Mouse (Mus musculus): ENCODE results near the gene Tm9sf1. TPM values are rescaled to one million over a fixed set of nuclear protein-coding genes. Genes with fewer than 3 reads are reported as not detected.

The Tm9sf1 gene
- total and polyA plus RNA-seq, 2 experiments from 2014 or later: 55.3 to 59.7 TPM

DNA sequence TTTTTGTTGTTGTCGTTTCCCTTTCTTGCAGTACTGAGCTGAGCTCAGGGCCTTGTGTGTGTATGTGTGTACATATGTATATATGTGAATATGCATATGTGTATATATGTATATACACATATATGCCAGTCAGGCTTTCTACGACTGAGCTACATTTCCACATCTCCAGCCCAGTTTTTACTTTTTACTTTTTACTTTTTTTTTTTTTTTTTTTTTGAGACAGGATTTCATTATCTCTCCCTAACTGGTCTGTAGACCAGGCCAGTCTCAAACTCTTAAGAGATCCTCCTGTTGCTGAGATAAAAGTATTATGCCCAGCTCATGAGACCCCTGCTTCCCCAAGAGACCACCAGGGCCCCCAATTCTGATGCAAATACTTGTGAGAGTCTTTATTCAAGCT is 26.8 kb downstream of the Tm9sf1 start:
- no peak overlapping the region for H3K4me2 ChIP-seq (ENCODE audit: low read depth, low read length)
- H3K4me3 ChIP-seq (ENCODE audit: low read length): no peak overlapping the region
- no peaks in the 10 kb centered on the region for H3K4me1 ChIP-seq (ENCODE audit: insufficient read depth, low read length)
- TF ChIP-seq CTCF (IDR thresholded peaks at IDR 0.05; ENCODE audit: low read depth): no peak
- no peak for DNase-seq (ENCODE audit: low spot score)
- H3K36me3 ChIP-seq (ENCODE audit: insufficient read depth, low read length): no peaks in the 10 kb centered on the region
- ATAC-seq: no peak
- H3K27ac ChIP-seq: no peak overlapping the region
- no peaks in the 10 kb centered on the region for H3K27me3 ChIP-seq (ENCODE audit: insufficient read depth, low read length)
- no peak overlapping the region for H3K9ac ChIP-seq (replicated peaks; ENCODE audit: low read length)
- no peaks in the 10 kb centered on the region for H3K9me3 ChIP-seq (ENCODE audit: low read length)
- WGBS: 80% methylated on average over 2 of the region's 2 CpGs

GRCm38 (mm10) chr14:55615876-55616275 is 27.7 kb downstream of the Tm9sf1 start:
- H3K4me2 ChIP-seq (ENCODE audit: low read depth, low read length): no peak overlapping the region
- no peaks in the 10 kb centered on the region for H3K27me3 ChIP-seq (ENCODE audit: insufficient read depth, low read length)
- H3K4me3 ChIP-seq (ENCODE audit: low read length): no peak overlapping the region
- no peaks in the 10 kb centered on the region for H3K36me3 ChIP-seq (ENCODE audit: insufficient read depth, low read length)
- WGBS: 42% methylated on average over 2 of the region's 2 CpGs
- H3K27ac ChIP-seq: no peak overlapping the region
- ATAC-seq (no peak), DNase-seq (ENCODE audit: low spot score) (no peak)
- no peaks in the 10 kb centered on the region for H3K9me3 ChIP-seq (ENCODE audit: low read length)
- no peak overlapping the region for H3K9ac ChIP-seq (replicated peaks; ENCODE audit: low read length)
- no peaks in the 10 kb centered on the region for H3K4me1 ChIP-seq (ENCODE audit: insufficient read depth, low read length)
- TF ChIP-seq CTCF (IDR thresholded peaks at IDR 0.05; ENCODE audit: low read depth): no peak

DNA sequence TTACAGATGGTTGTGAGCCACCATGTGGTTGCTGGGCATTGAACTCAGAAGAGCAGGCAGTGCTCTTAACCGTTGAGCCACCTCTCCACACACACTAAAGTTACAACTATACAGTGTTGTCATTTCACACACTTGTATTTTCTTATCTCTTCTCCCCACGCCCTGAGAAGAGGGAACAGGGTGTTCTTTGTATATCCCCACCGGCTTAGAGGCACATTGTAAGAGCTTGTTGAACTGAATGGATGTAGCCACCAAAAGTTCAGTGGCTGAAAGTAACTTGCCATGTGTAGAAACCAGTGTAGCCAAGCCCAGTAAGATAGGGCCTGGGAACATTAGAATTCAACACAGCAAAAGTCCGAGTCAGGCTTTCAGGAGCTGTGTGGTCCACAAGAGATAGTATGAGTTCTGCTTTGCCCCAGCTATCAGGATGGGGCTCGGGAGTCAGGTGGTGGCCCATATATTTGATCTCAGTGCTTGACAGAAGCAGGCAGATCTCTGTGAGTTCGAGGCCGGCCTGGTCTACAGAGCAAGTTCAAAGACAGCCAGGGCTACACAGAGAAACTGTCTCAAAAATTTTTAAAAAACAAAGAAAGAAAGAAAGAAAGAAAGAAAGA is 28.9 kb downstream of the Tm9sf1 start:
- peaks cover 3% of the 10 kb centered on the region; the same call in 1 of the 2 replicates for H3K36me3 ChIP-seq (ENCODE audit: insufficient read depth, low read length)
- ATAC-seq (no peak), DNase-seq (ENCODE audit: low spot score) (no peak)
- no peaks in the 10 kb centered on the region for H3K9me3 ChIP-seq (ENCODE audit: low read length)
- H3K9ac ChIP-seq (replicated peaks; ENCODE audit: low read length): no peak overlapping the region
- no peak overlapping the region for H3K27ac ChIP-seq
- H3K4me2 ChIP-seq (ENCODE audit: low read depth, low read length): no peak overlapping the region
- TF ChIP-seq CTCF (IDR thresholded peaks at IDR 0.05; ENCODE audit: low read depth): no peak
- no peak overlapping the region for H3K4me3 ChIP-seq (ENCODE audit: low read length)
- WGBS: 78% methylated on average over 7 of the region's 7 CpGs
- no peaks in the 10 kb centered on the region for H3K4me1 ChIP-seq (ENCODE audit: insufficient read depth, low read length)
- H3K27me3 ChIP-seq (ENCODE audit: insufficient read depth, low read length): no peaks in the 10 kb centered on the region

GRCm38 (mm10) chr14:55613346-55613745 is 30.3 kb downstream of the Tm9sf1 start:
- no peak for TF ChIP-seq CTCF (IDR thresholded peaks at IDR 0.05; ENCODE audit: low read depth)
- H3K4me1 ChIP-seq (ENCODE audit: insufficient read depth, low read length): no peaks in the 10 kb centered on the region
- DNase-seq (ENCODE audit: low spot score) (no peak), ATAC-seq (no peak)
- WGBS: 65% methylated on average over 6 of the region's 6 CpGs
- no peak overlapping the region for H3K27ac ChIP-seq
- no peak overlapping the region for H3K4me3 ChIP-seq (ENCODE audit: low read length)
- no peaks in the 10 kb centered on the region for H3K27me3 ChIP-seq (ENCODE audit: insufficient read depth, low read length)
- H3K4me2 ChIP-seq (ENCODE audit: low read depth, low read length): no peak overlapping the region
- H3K36me3 ChIP-seq (ENCODE audit: insufficient read depth, low read length): peaks cover 10% of the 10 kb centered on the region; the same call in 1 of the 2 replicates
- no peak overlapping the region for H3K9ac ChIP-seq (replicated peaks; ENCODE audit: low read length)
- no peaks in the 10 kb centered on the region for H3K9me3 ChIP-seq (ENCODE audit: low read length)

DNA sequence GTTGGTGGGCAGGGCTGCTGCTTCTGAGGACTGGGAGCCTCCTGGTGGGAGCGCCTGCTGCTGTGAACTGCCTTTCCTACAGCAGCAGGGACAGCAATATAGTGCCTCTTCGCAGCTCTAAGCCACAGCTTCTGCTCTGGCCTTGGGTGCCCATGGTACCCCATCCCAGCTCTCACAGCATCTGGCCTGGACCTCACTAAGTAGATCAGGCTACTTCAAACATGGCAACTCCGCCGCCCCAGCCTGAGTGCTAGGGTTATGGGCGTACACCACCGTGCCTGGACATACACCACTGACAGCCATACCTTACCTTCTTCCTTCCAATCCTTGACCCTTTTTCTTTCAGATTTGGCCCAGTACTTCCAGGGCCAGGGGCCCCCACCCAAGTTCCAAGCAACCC is 35.3 kb downstream of the Tm9sf1 start:
- no peak overlapping the region for H3K4me2 ChIP-seq (ENCODE audit: low read depth, low read length)
- H3K27ac ChIP-seq: no peak overlapping the region
- H3K9me3 ChIP-seq (ENCODE audit: low read length): no peaks in the 10 kb centered on the region
- no peak overlapping the region for H3K9ac ChIP-seq (replicated peaks; ENCODE audit: low read length)
- H3K4me3 ChIP-seq (ENCODE audit: low read length): no peak overlapping the region
- 95% methylated on average over 6 of the region's 6 CpGs for WGBS
- H3K27me3 ChIP-seq (ENCODE audit: insufficient read depth, low read length): no peaks in the 10 kb centered on the region
- TF ChIP-seq CTCF (IDR thresholded peaks at IDR 0.05; ENCODE audit: low read depth): no peak
- peaks cover 31% of the 10 kb centered on the region for H3K36me3 ChIP-seq (ENCODE audit: insufficient read depth, low read length)
- DNase-seq (ENCODE audit: low spot score): no peak
- no peaks in the 10 kb centered on the region for H3K4me1 ChIP-seq (ENCODE audit: insufficient read depth, low read length)
- no peak for ATAC-seq

DNA sequence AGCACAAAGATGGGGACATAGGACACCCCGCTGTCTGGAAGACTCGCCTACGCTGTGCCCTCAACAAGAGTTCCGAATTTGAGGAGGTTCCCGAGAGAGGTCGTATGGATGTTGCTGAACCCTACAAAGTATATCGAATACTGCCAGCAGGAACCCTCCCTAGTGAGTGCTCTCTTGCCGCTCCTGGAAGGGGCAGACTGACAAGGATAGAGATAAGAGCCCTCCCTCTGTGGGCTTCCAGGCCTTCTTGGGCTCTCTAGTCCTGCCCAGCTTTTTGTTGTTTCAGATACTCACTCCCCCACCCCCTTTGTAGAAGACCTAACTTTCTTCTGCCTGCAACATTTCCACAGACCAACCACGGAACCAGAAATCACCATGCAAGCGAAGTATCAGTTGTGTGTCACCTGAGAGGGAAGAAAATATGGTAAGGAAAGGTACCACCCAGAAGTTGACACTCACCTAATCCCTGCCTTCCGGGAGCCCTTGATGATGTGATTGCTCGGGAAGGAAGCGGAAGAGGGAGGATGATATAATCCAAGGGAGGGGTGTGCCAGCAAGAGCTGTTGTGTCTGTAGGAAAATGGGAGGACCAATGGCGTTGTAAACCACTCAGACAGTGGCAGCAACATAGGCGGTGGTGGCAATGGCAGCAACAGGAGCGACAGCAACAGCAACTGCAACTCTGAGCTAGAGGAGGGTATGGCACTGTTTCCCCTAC is 37.7 kb downstream of the Tm9sf1 start:
- no peak overlapping the region for H3K9ac ChIP-seq (replicated peaks; ENCODE audit: low read length)
- H3K4me2 ChIP-seq (ENCODE audit: low read depth, low read length): no peak overlapping the region
- H3K4me1 ChIP-seq (ENCODE audit: insufficient read depth, low read length): no peaks in the 10 kb centered on the region
- ATAC-seq (no peak), DNase-seq (ENCODE audit: low spot score) (no peak)
- H3K36me3 ChIP-seq (ENCODE audit: insufficient read depth, low read length): peaks cover 50% of the 10 kb centered on the region
- WGBS: 93% methylated on average over 16 of the region's 16 CpGs
- H3K27me3 ChIP-seq (ENCODE audit: insufficient read depth, low read length): no peaks in the 10 kb centered on the region
- no peak overlapping the region for H3K4me3 ChIP-seq (ENCODE audit: low read length)
- H3K9me3 ChIP-seq (ENCODE audit: low read length): no peaks in the 10 kb centered on the region
- no peak overlapping the region for H3K27ac ChIP-seq
- no peak for TF ChIP-seq CTCF (IDR thresholded peaks at IDR 0.05; ENCODE audit: low read depth)

- Histone ChIP-seq H3K27ac (no peak overlapping the region), H3K4me2 (ENCODE audit: low read depth, low read length) (peak overlapping the region; percentile 50), H3K4me1 (ENCODE audit: insufficient read depth, low read length) (no peaks in the 10 kb centered on the region), H3K9me3 (ENCODE audit: low read length) (no peaks in the 10 kb centered on the region), H3K36me3 (ENCODE audit: insufficient read depth, low read length) (peaks cover 58% of the 10 kb centered on the region), H3K27me3 (ENCODE audit: insufficient read depth, low read length) (no peaks in the 10 kb centered on the region), H3K9ac (replicated peaks; ENCODE audit: low read length) (no peak overlapping the region), H3K4me3 (ENCODE audit: low read length) (no peak overlapping the region)
- no peak for TF ChIP-seq CTCF (IDR thresholded peaks at IDR 0.05; ENCODE audit: low read depth)
- WGBS: 91% methylated on average over 11 of the region's 11 CpGs
- ATAC-seq (no peak), DNase-seq (ENCODE audit: low spot score) (no peak)
Observed at GRCm38 (mm10) chr14:55604823-55605222, 38.8 kb downstream of the Tm9sf1 start.
